Mouse (Mus musculus) liver, adult 2 months (tissue): ENCODE results near the gene Cyp2u1.

Experiments used
- CTCF ChIP-seq: fragments of 200-500 bp; IDR thresholded peaks from 2 replicates; pipeline ENCODE4 v1.5.1; 2011; ENCODE audit warnings: low read depth, low read length, control low read depth
- POLR2A ChIP-seq: fragments of 200-500 bp; IDR thresholded peaks from 2 replicates; pipeline ENCODE4 v1.6.1; 2011; ENCODE audit warnings: low read length, control low read depth; ENCODE audit not compliant: insufficient read depth; ENCODE audit errors: extremely low read depth

DNA sequence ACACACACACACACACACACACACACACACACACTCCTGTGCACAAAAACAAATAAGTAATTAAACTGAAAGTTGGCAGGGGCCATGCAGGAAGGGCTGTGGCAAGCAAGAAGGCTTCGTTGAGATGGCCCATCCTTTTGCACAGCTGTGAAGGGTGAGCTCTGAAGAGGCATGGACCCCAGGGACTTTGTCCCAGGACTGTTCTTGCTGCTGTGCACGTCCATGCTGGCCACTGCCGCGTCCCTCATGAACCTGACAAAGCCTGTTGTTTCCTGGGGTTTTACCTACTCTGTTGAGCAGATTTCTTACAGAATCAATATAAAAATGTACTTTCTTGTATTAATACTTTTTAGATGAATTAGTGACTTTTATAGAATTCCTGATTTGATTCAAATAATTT is 11.1 kb downstream of the Cyp2u1 start:
- no peak for TF ChIP-seq POLR2A
- no peak for TF ChIP-seq CTCF
